Mouse (Mus musculus) MEL (cell line): ENCODE results near the gene Psmc3. TPM values are rescaled to one million over a fixed set of nuclear protein-coding genes. Genes with fewer than 3 reads are reported as not detected.
"Not testable (repeated sequence)": the region's sequence is repeated elsewhere in the genome, so short reads cannot be mapped to it uniquely, and the experiment has no call there.

Experiments
- DNase-seq: peaks from one replicate; pipeline ENCODE4 v3.0.0; 2011; ENCODE audit warnings: low read depth, low spot score
- H3K27ac ChIP-seq: 2 replicates; pipeline ENCODE4 v1.5.1; 2012; ENCODE audit warnings: low read depth, mild to moderate bottlenecking, control low read depth, low read length, moderate library complexity; ENCODE audit not compliant: control insufficient read depth
- H3K27me3 ChIP-seq, 2 experiments: fragments of 150-350 bp in 1 of 2; sonication (generic) in 1 of 2; 2 replicates each; pipeline ENCODE4 v1.6.1; 2012; ENCODE audit warnings: low read length in 2 of 2, mild to moderate bottlenecking in 2 of 2, improper control_type of control experiment in 1 of 2, moderate library complexity in 1 of 2; ENCODE audit not compliant: insufficient read depth in 2 of 2, control insufficient read depth in 1 of 2
- H3K36me3 ChIP-seq, 2 experiments: 2 replicates each; pipeline ENCODE4 v1.6.1; 2012 to 2014; ENCODE audit warnings: low read length in 2 of 2, improper control_type of control experiment in 1 of 2, inconsistent platforms in 1 of 2, mild to moderate bottlenecking in 1 of 2; ENCODE audit not compliant: insufficient read depth in 2 of 2, control insufficient read depth in 1 of 2
- H3K4me1 ChIP-seq, 2 experiments: fragments of 150-350 bp in 1 of 2; sonication (generic) in 1 of 2; 2 replicates each; pipeline ENCODE4 v1.6.1; 2012; ENCODE audit warnings: low read length in 2 of 2, improper control_type of control experiment in 1 of 2, mild to moderate bottlenecking in 1 of 2; ENCODE audit not compliant: insufficient read depth in 2 of 2, control insufficient read depth in 1 of 2
- H3K4me3 ChIP-seq, 2 experiments: fragments of 150-350 bp in 1 of 2; sonication (generic) in 1 of 2; 2 replicates each; pipeline ENCODE4 v1.5.1; 2012; ENCODE audit warnings: low read depth in 2 of 2, low read length in 2 of 2, mild to moderate bottlenecking in 2 of 2, moderate library complexity in 2 of 2, control low read depth in 1 of 2, improper control_type of control experiment in 1 of 2; ENCODE audit not compliant: control insufficient read depth in 1 of 2, insufficient read depth in 1 of 2
- H3K79me2 ChIP-seq: 2 replicates; pipeline ENCODE4 v1.6.1; 2012; ENCODE audit warnings: mild to moderate bottlenecking, low read length, moderate library complexity; ENCODE audit not compliant: control insufficient read depth, poor library complexity, insufficient read depth
- H3K9ac ChIP-seq: 2 replicates; pipeline ENCODE4 v1.6.1; 2012; ENCODE audit warnings: low read depth, mild to moderate bottlenecking, control low read depth, low read length, moderate library complexity; ENCODE audit not compliant: control insufficient read depth, poor library complexity, severe bottlenecking
- H3K9me3 ChIP-seq: fragments of 150-350 bp; sonication (generic); replicated peaks from 2 replicates; pipeline ENCODE4 v1.6.1; 2012; ENCODE audit warnings: mild to moderate bottlenecking, low read length, improper control_type of control experiment, moderate library complexity; ENCODE audit not compliant: insufficient read depth
- CHD2 ChIP-seq: IDR thresholded peaks from 2 replicates; pipeline ENCODE4 v1.6.1; 2011; ENCODE audit warnings: low read length, improper control_type of control experiment
- ELF1 ChIP-seq: IDR thresholded peaks from 2 replicates; pipeline ENCODE4 v1.6.1; 2014; ENCODE audit warnings: low read depth, mild to moderate bottlenecking, inconsistent platforms, low read length, improper control_type of control experiment, moderate library complexity
- EP300 ChIP-seq, 2 experiments: IDR thresholded peaks; 2 replicates each; pipeline ENCODE4 v1.6.1; 2011; ENCODE audit warnings: improper control_type of control experiment in 2 of 2, low read length in 2 of 2, low read depth in 1 of 2, mild to moderate bottlenecking in 1 of 2
- ETS1 ChIP-seq: IDR thresholded peaks from 2 replicates; pipeline ENCODE4 v1.6.1; 2012; ENCODE audit warnings: low read depth, mild to moderate bottlenecking, inconsistent platforms, low read length, improper control_type of control experiment, moderate library complexity
- HCFC1 ChIP-seq: IDR thresholded peaks from 2 replicates; pipeline ENCODE4 v1.6.1; 2012; ENCODE audit warnings: low read depth, mild to moderate bottlenecking, inconsistent platforms, low read length, improper control_type of control experiment, moderate library complexity
- JUND ChIP-seq: IDR thresholded peaks from 2 replicates; pipeline ENCODE4 v1.6.1; 2011; ENCODE audit warnings: low read depth, mild to moderate bottlenecking, improper control_type of control experiment, low read length
- KAT2A ChIP-seq: conservative IDR thresholded peaks from 2 replicates; pipeline ENCODE4 v1.6.1; 2012; ENCODE audit warnings: low read depth, low read length, improper control_type of control experiment, inconsistent platforms
- MAFK ChIP-seq: IDR thresholded peaks from 2 replicates; pipeline ENCODE4 v1.6.1; 2011; ENCODE audit warnings: low read depth, mild to moderate bottlenecking, low read length, improper control_type of control experiment, borderline replicate concordance
- NELFE ChIP-seq: IDR thresholded peaks from 2 replicates; pipeline ENCODE4 v1.6.1; 2011; ENCODE audit warnings: low read depth, low read length, improper control_type of control experiment
- NRF1 ChIP-seq: IDR thresholded peaks from 2 replicates; pipeline ENCODE4 v1.6.1; 2014; ENCODE audit warnings: low read depth, mild to moderate bottlenecking, inconsistent platforms, low read length, improper control_type of control experiment, moderate library complexity; ENCODE audit not compliant: poor library complexity, insufficient read depth, severe bottlenecking
- POLR2A ChIP-seq, 2 experiments: IDR thresholded peaks; 2 replicates each; pipeline ENCODE4 v1.6.1; 2011 to 2012; ENCODE audit warnings: low read length in 2 of 2, mild to moderate bottlenecking in 2 of 2, control low read depth in 1 of 2, improper control_type of control experiment in 1 of 2, low read depth in 1 of 2, moderate library complexity in 1 of 2; ENCODE audit not compliant: control insufficient read depth in 1 of 2, insufficient read depth in 1 of 2, poor library complexity in 1 of 2
- POLR2AphosphoS2 ChIP-seq: IDR thresholded peaks from 2 replicates; pipeline ENCODE4 v1.6.1; 2011; ENCODE audit warnings: low read length, improper control_type of control experiment
- RAD21 ChIP-seq: IDR thresholded peaks from 2 replicates; pipeline ENCODE4 v1.6.1; 2011; ENCODE audit warnings: mild to moderate bottlenecking, low read depth, low read length, improper control_type of control experiment
- RCOR1 ChIP-seq: IDR thresholded peaks from 2 replicates; pipeline ENCODE4 v1.6.1; 2012; ENCODE audit warnings: low read depth, mild to moderate bottlenecking, inconsistent platforms, low read length, improper control_type of control experiment
- TCF12 ChIP-seq: IDR thresholded peaks from 2 replicates; pipeline ENCODE4 v1.6.1; 2014; ENCODE audit warnings: low read depth, mild to moderate bottlenecking, inconsistent platforms, low read length, improper control_type of control experiment, moderate library complexity
- UBTF ChIP-seq: IDR thresholded peaks from 2 replicates; pipeline ENCODE4 v1.6.1; 2012; ENCODE audit warnings: low read depth, mild to moderate bottlenecking, inconsistent platforms, low read length, improper control_type of control experiment, moderate library complexity, borderline replicate concordance; ENCODE audit not compliant: insufficient read depth
- USF1 ChIP-seq: IDR thresholded peaks from 2 replicates; pipeline ENCODE4 v1.6.1; 2014; ENCODE audit warnings: low read depth, mild to moderate bottlenecking, inconsistent platforms, low read length, improper control_type of control experiment, moderate library complexity
- ZC3H11A ChIP-seq: IDR thresholded peaks from 2 replicates; pipeline ENCODE4 v1.6.1; 2012; ENCODE audit warnings: low read depth, mild to moderate bottlenecking, inconsistent platforms, low read length, improper control_type of control experiment
- ZKSCAN1 ChIP-seq: IDR thresholded peaks from 2 replicates; pipeline ENCODE4 v1.6.1; 2012; ENCODE audit warnings: low read depth, mild to moderate bottlenecking, inconsistent platforms, low read length, improper control_type of control experiment, moderate library complexity
- ZNF384 ChIP-seq: IDR thresholded peaks from 2 replicates; pipeline ENCODE4 v1.6.1; 2012; ENCODE audit warnings: low read depth, mild to moderate bottlenecking, inconsistent platforms, low read length, improper control_type of control experiment
- polyA plus RNA-seq, 2 experiments: library from polyadenylated mRNA; stranded (reverse) in 1 of 2; unstranded in 1 of 2; fragments of >175 nt in 1 of 2; fragments of >200 nt in 1 of 2; gene quantifications; 2 replicates each; pipeline versions ENCODE4 v1.2.1 to v1.2.4; 2012; ENCODE audit warnings: low replicate concordance in 2 of 2, low read depth in 1 of 2; ENCODE audit not compliant: insufficient read length in 2 of 2, insufficient read depth in 1 of 2, missing spikeins in 1 of 2
- total RNA-seq: library from RNA; depleted of rRNA; stranded (reverse); fragments of 300-350 nt; gene quantifications from 2 replicates; pipeline ENCODE4 v1.2.3, GENCODE M21; 2012

The Psmc3 gene
- total and polyA plus RNA-seq, 3 experiments = 259 to 1,459 (median 428) TPM

DNA sequence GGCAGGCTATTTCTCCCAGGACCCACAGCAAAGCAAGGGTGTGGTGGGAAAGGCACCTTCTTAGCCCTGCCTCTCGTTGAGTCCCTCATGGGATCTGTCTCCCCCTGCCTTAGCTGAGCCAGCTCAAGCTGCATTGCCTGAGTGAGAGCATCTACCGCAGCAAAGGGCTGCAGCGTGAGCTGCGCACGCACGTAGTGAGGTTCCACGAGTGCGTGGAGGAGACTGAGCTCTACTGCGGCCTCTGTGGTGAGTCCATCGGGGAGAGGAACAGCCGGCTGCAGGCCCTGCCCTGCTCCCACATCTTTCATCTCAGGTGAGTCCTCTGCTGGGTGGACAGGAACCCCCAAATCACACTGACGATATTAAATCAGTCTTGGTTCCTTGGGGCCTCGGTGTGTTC, 9.1 kb upstream of the Psmc3 start:
- Histone ChIP-seq H3K27ac (no peak overlapping the region), H3K36me3 (no peaks in the 10 kb centered on the region), H3K27me3 (no peaks in the 10 kb centered on the region), H3K79me2 (no peaks in the 10 kb centered on the region), H3K4me1 (no peaks in the 10 kb centered on the region; a peak in 1 of 4 replicates), H3K9ac (no peak overlapping the region), H3K9me3 (no peaks in the 10 kb centered on the region)
- DNase-seq = no peak
- TF ChIP-seq ETS1 = no peak
- TF ChIP-seq MAFK = no peak
- no peak for TF ChIP-seq ZC3H11A
- TF ChIP-seq POLR2A (IDR thresholded peaks at IDR 0.05; ENCODE audit: control insufficient read depth in 1 of 2, insufficient read depth in 1 of 2, low read depth in 1 of 2, low read length in 2 of 2, poor library complexity in 1 of 2) = no peak
- no peak for TF ChIP-seq TCF12
- no peak for TF ChIP-seq KAT2A
- no peak for TF ChIP-seq POLR2AphosphoS2
- TF ChIP-seq, all 39 proteins: peak for 0
- no peak overlapping the region for H3K4me3 ChIP-seq

DNA sequence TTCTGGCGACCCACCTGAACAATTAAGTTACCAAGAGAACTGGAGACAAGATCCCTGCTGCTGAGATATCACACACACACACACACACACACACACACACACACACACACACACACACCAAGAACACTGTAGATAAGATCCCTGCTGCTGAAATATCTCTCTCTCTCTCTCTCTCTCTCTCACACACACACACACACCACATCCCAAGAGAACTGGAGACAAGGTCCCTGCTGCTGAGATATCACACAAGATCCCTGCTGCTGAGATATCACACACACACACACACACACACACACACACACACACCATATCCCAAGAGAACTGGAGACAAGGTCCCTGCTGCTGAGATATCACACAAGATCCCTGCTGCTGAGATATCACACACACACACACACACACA, 8.0 kb upstream of the Psmc3 start:
- H3K4me1 ChIP-seq = not testable (repeated sequence)

DNA sequence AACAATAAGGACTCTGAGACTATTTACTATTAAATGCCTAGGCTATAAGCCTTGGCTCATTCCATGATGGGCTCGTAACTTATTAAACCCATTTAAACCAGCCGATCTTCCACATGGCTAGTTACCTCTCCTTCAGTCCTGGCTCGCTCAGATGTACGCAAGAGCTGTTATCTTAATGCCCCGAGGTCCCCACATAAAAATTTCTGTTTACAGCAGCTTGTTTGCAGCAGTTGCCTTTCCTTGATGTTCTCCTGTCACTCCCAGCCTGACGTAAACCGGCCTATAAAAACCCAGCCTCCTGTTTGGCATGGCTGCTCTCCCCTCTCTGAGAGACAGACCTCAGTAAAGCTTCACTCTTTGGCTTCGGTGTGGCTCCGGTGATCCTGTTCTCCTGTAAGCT, 6.5 kb upstream of the Psmc3 start:
- H3K9ac ChIP-seq = no peak overlapping the region
- H3K9me3 ChIP-seq = no peaks in the 10 kb centered on the region
- H3K27me3 ChIP-seq = no peaks in the 10 kb centered on the region
- H3K36me3 ChIP-seq = peaks cover 0 to 5% of the 10 kb centered on the region in 2 experiments; a peak in 2 of 4 replicates
- DNase-seq = no peak
- no peaks in the 10 kb centered on the region for H3K79me2 ChIP-seq
- TF ChIP-seq MAFK (no peak), NRF1 (no peak), KAT2A (no peak), USF1 (no peak)
- H3K4me3 ChIP-seq = no peak overlapping the region
- no peak overlapping the region for H3K27ac ChIP-seq
- peaks cover 4 to 5% of the 10 kb centered on the region in 2 experiments for H3K4me1 ChIP-seq

More for the DNA sequence above, 8.0 kb upstream of the Psmc3 start:
- H3K27ac ChIP-seq, H3K9ac ChIP-seq, H3K4me3 ChIP-seq, H3K9me3 ChIP-seq, H3K79me2 ChIP-seq, H3K27me3 ChIP-seq, DNase-seq, H3K36me3 ChIP-seq: not testable (repeated sequence)

DNA sequence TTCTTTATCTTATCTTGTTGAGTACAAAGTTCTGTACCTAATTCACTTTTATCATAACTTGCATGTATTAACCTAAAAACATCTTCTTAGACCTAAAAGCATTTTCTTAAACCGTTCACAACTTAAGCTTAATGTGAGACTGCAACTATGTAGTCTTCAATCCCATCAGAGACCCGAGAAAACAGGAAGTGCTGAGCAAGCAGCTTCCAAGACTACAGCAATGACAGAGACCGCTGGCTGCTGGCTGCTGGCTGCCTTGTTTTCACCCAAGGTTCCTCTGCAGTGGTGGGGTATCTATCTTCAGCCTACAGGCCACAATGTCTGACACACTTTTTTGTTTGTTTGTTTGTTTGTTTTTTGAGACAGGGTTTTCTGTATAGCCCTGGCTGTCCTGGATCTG, 1.9 kb upstream of the Psmc3 start:
- Histone ChIP-seq H3K27ac (peak overlapping the region; percentile 30), H3K27me3 (no peaks in the 10 kb centered on the region), H3K9me3 (no peaks in the 10 kb centered on the region), H3K4me3 (no peak overlapping the region), H3K4me1 (peaks cover 8% of the 10 kb centered on the region in 2 experiments), H3K79me2 (peaks cover 14% of the 10 kb centered on the region), H3K36me3 (peaks cover 0 to 9% of the 10 kb centered on the region in 2 experiments; a peak in 2 of 4 replicates), H3K9ac (no peak overlapping the region)
- peak; percentile 73 for DNase-seq
- no peak for TF ChIP-seq RAD21
- peak; percentile 93 for TF ChIP-seq MAFK
- no peak for TF ChIP-seq UBTF
- no peak for TF ChIP-seq ZNF384
- no peak for TF ChIP-seq HCFC1
- no peak for TF ChIP-seq EP300 (IDR thresholded peaks at IDR 0.05; ENCODE audit: low read depth in 1 of 2, low read length in 2 of 2)
- TF ChIP-seq NRF1 = no peak
- TF ChIP-seq RCOR1 = no peak
- no peak for TF ChIP-seq CHD2
- TF ChIP-seq NELFE = no peak
- TF ChIP-seq JUND = no peak
- no peak for TF ChIP-seq POLR2A (IDR thresholded peaks at IDR 0.05; ENCODE audit: control insufficient read depth in 1 of 2, insufficient read depth in 1 of 2, low read depth in 1 of 2, low read length in 2 of 2, poor library complexity in 1 of 2)
- TF ChIP-seq ZKSCAN1 = no peak
- peak; percentile 40; the same call in 1 of the 2 replicates for TF ChIP-seq ELF1
